Mouse (Mus musculus): Measurements from ENCODE around the gene Fam149b.

DNA sequence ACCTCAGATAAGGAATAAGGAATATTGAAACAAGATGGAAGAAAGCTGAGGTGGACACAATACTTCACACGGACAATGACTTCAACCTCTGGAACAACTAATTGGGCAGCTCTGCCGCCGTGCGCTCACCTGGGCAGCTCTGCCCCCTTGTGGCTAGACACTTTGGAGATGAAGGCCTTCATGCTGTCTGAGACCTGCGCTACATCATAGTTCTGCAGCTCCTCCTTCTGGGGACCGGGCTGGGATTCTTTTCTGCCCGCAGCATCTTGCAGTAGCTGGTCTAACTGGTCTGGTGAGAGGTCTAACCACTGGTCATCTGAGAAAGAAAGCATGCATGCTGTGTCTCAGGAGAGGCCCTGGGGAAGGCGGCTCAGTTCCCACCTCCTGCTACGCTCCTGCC lies 19.5 kb upstream of the Fam149b start:
- peak in 1 of 2 experiments; percentile 45; a peak in 2 of 4 replicates for TF ChIP-seq CTCF (conservative IDR thresholded peaks at IDR 0.05 in 1 of 2, IDR thresholded peaks at IDR 0.05 in 1 of 2; ENCODE audit: low read depth in 2 of 2, low read length in 2 of 2)
- TF ChIP-seq MEF2A (IDR thresholded peaks at IDR 0.05; ENCODE audit: borderline replicate concordance, low read depth, low read length), result no peak
- no peak for TF ChIP-seq EP300 (IDR thresholded peaks at IDR 0.05; ENCODE audit: low read length)
- TF ChIP-seq ZNF384 (IDR thresholded peaks at IDR 0.05; ENCODE audit: low read depth, low read length), result no peak
- TF ChIP-seq USF1 (IDR thresholded peaks at IDR 0.05; ENCODE audit: low read depth, low read length), result no peak
- no peak for TF ChIP-seq POLR2A (IDR thresholded peaks at IDR 0.05; ENCODE audit: low read depth, low read length)

Data from CH12.LX (cell line).